31 mouse cellular contexts compared by ENCODE assay signal in genomic region chr5:98563801-98564200, GRCm38 (mm10). TPM values are rescaled to one million over a fixed set of nuclear protein-coding genes. Genes with fewer than 3 reads are reported as not detected.
DNase-seq lines count a peak whose midpoint lies in the region; ATAC-seq lines count a peak whose summit lies in the region.
"Had no signal": no experiment of that assay in that cellular context is flagged by ENCODE, and none has a peak within 500 bp of the region (broad histone marks: within the 10 kb centered on the region; RNA-seq: fewer than 3 reads in every experiment).

No protein-coding gene starts in this region.

- H3K27me3 ChIP-seq in forebrain, embryonic 11.5 days (ENCODE audit: control insufficient read depth, insufficient read depth, low read length), result no peaks in the 10 kb centered on the region
- no peaks in the 10 kb centered on the region for H3K27me3 ChIP-seq in forebrain, embryonic 13.5 days
- H3K27me3 ChIP-seq in kidney, embryonic 15.5 days, result no peaks in the 10 kb centered on the region
- H3K27me3 ChIP-seq in midbrain, embryonic 11.5 days (ENCODE audit: control insufficient read depth, insufficient read depth, low read length), result no peaks in the 10 kb centered on the region
- no peaks in the 10 kb centered on the region for H3K27me3 ChIP-seq in midbrain, embryonic 15.5 days (replicated peaks)
- no peaks in the 10 kb centered on the region for H3K27me3 ChIP-seq in midbrain, embryonic 14.5 days (ENCODE audit: control insufficient read depth, insufficient read depth, low read length)
- H3K27me3 ChIP-seq: embryonic facial prominence, embryonic 12.5 days; hindbrain, embryonic 15.5 days; neural tube, embryonic 15.5 days had no signal

- H3K4me1 ChIP-seq in forebrain, embryonic 11.5 days (replicated peaks; ENCODE audit: control insufficient read depth, insufficient read depth, low read length), result no peaks in the 10 kb centered on the region; the same call in 1 of the 2 replicates
- H3K4me1 ChIP-seq in forebrain, embryonic 13.5 days, result peaks cover 37% of the 10 kb centered on the region
- peaks cover 5% of the 10 kb centered on the region; the same call in 1 of the 2 replicates for H3K4me1 ChIP-seq in kidney, embryonic 15.5 days
- H3K4me1 ChIP-seq in midbrain, embryonic 11.5 days (ENCODE audit: control insufficient read depth, insufficient read depth, low read length), result peaks cover 9% of the 10 kb centered on the region
- no peaks in the 10 kb centered on the region; the same call in 1 of the 2 replicates for H3K4me1 ChIP-seq in midbrain, embryonic 15.5 days
- H3K4me1 ChIP-seq in midbrain, embryonic 14.5 days (ENCODE audit: control insufficient read depth, insufficient read depth, low read length), result no peaks in the 10 kb centered on the region
- H3K4me1 ChIP-seq: hindbrain, embryonic 15.5 days had no signal

- no peak overlapping the region for H3K4me2 ChIP-seq in forebrain, embryonic 11.5 days (ENCODE audit: low read depth, low read length, severe bottlenecking)
- no peak overlapping the region for H3K4me2 ChIP-seq in forebrain, embryonic 13.5 days
- H3K4me2 ChIP-seq in kidney, embryonic 15.5 days, result no peak overlapping the region
- H3K4me2 ChIP-seq in midbrain, embryonic 11.5 days, result no peak overlapping the region
- H3K4me2 ChIP-seq in midbrain, embryonic 15.5 days, result no peak overlapping the region
- H3K4me2 ChIP-seq in midbrain, embryonic 14.5 days (ENCODE audit: low read length), result no peak overlapping the region
- H3K4me2 ChIP-seq: embryonic facial prominence, embryonic 12.5 days; hindbrain, embryonic 15.5 days; neural tube, embryonic 15.5 days had no signal

- DNase-seq in forebrain, embryonic 11.5 days (ENCODE audit: low spot score), result peak; percentile 61
- DNase-seq in kidney, postnatal 25 days, result no peak
- peak; percentile 82 for DNase-seq in midbrain, embryonic 11.5 days (ENCODE audit: low spot score, missing footprints)
- peak; percentile 11 for DNase-seq in midbrain, embryonic 14.5 days
- no peak for DNase-seq in cerebellum, adult 11 months
- DNase-seq: adrenal gland, postnatal 10 days; cerebellum, adult 9-10 months; cerebellum, postnatal 36 days; embryo, embryonic 11 days; heart, postnatal 14 days; kidney, adult 18-20 months; kidney, postnatal 10 days; liver; lung, adult 2 months; lung, postnatal 14 days; right cerebral cortex, adult 18-20 months; spleen, adult 18-20 months; thymus, adult 2 months; thymus, postnatal 36 days had no signal

- H3K36me3 ChIP-seq in forebrain, embryonic 11.5 days (ENCODE audit: control insufficient read depth, insufficient read depth, low read length), result no peaks in the 10 kb centered on the region
- H3K36me3 ChIP-seq in forebrain, embryonic 13.5 days (ENCODE audit: poor library complexity, severe bottlenecking), result no peaks in the 10 kb centered on the region
- no peaks in the 10 kb centered on the region for H3K36me3 ChIP-seq in kidney, embryonic 15.5 days
- H3K36me3 ChIP-seq in midbrain, embryonic 11.5 days (ENCODE audit: control insufficient read depth, insufficient read depth, low read length), result no peaks in the 10 kb centered on the region
- H3K36me3 ChIP-seq in midbrain, embryonic 15.5 days (replicated peaks), result no peaks in the 10 kb centered on the region
- no peaks in the 10 kb centered on the region for H3K36me3 ChIP-seq in midbrain, embryonic 14.5 days (ENCODE audit: control insufficient read depth, insufficient read depth, low read length)
- H3K36me3 ChIP-seq: embryonic facial prominence, embryonic 12.5 days; G1E; hindbrain, embryonic 15.5 days; neural tube, embryonic 15.5 days had no signal

- WGBS in forebrain, embryonic 11.5 days, result 44% methylated on average over 9 of the region's 9 CpGs
- WGBS in forebrain, embryonic 13.5 days, result 36% methylated on average over 9 of the region's 9 CpGs
- WGBS in kidney, embryonic 15.5 days, result 64% methylated on average over 9 of the region's 9 CpGs
- 41% methylated on average over 9 of the region's 9 CpGs for WGBS in midbrain, embryonic 11.5 days
- WGBS in midbrain, embryonic 15.5 days, result 23% methylated on average over 9 of the region's 9 CpGs
- 23% methylated on average over 9 of the region's 9 CpGs for WGBS in midbrain, embryonic 14.5 days

- H3K27ac ChIP-seq in forebrain, embryonic 11.5 days (ENCODE audit: low read depth, low read length), result 0 out of 2 replicates have a peak overlapping the region, but pooled peaks have one; percentile 41
- no peak overlapping the region for H3K27ac ChIP-seq in forebrain, embryonic 13.5 days
- 0 out of 2 replicates have a peak overlapping the region, but pooled peaks have one; percentile 18 for H3K27ac ChIP-seq in kidney, embryonic 15.5 days
- H3K27ac ChIP-seq in midbrain, embryonic 11.5 days (ENCODE audit: low read depth, low read length), result no peak overlapping the region
- no peak overlapping the region for H3K27ac ChIP-seq in midbrain, embryonic 15.5 days
- no peak overlapping the region for H3K27ac ChIP-seq in midbrain, embryonic 14.5 days (replicated peaks; ENCODE audit: low read depth, low read length)
- H3K27ac ChIP-seq: embryonic facial prominence, embryonic 12.5 days; hindbrain, embryonic 15.5 days; liver, embryonic 14.5 days; neural tube, embryonic 15.5 days had no signal

- H3K4me3 ChIP-seq in forebrain, embryonic 11.5 days (ENCODE audit: low read depth, low read length), result no peak overlapping the region
- no peak overlapping the region for H3K4me3 ChIP-seq in forebrain, embryonic 13.5 days
- H3K4me3 ChIP-seq in kidney, embryonic 15.5 days (replicated peaks), result no peak overlapping the region
- H3K4me3 ChIP-seq in midbrain, embryonic 11.5 days (ENCODE audit: low read depth, low read length), result no peak overlapping the region
- H3K4me3 ChIP-seq in midbrain, embryonic 15.5 days, result no peak overlapping the region
- H3K4me3 ChIP-seq in midbrain, embryonic 14.5 days (replicated peaks; ENCODE audit: low read depth, low read length), result no peak overlapping the region
- H3K4me3 ChIP-seq: embryonic facial prominence, embryonic 12.5 days; hindbrain, embryonic 15.5 days; neural tube, embryonic 15.5 days had no signal

- ATAC-seq in forebrain, embryonic 11.5 days (replicated peaks; ENCODE audit: low FRiP score), result no peak
- no peak for ATAC-seq in forebrain, embryonic 13.5 days
- no peak for ATAC-seq in kidney, embryonic 15.5 days (replicated peaks; ENCODE audit: low FRiP score)
- peak; percentile 49; the same call in 1 of the 2 replicates for ATAC-seq in midbrain, embryonic 11.5 days (ENCODE audit: low FRiP score)
- no peak for ATAC-seq in midbrain, embryonic 15.5 days (replicated peaks)
- no peak for ATAC-seq in midbrain, embryonic 14.5 days (ENCODE audit: low FRiP score, low TSS enrichment)

- no peak overlapping the region for H3K9ac ChIP-seq in forebrain, embryonic 11.5 days (ENCODE audit: low read length)
- no peak overlapping the region for H3K9ac ChIP-seq in forebrain, embryonic 13.5 days
- H3K9ac ChIP-seq in kidney, embryonic 15.5 days, result no peak overlapping the region
- no peak overlapping the region for H3K9ac ChIP-seq in midbrain, embryonic 11.5 days (ENCODE audit: low read length)
- no peak overlapping the region for H3K9ac ChIP-seq in midbrain, embryonic 15.5 days
- H3K9ac ChIP-seq in midbrain, embryonic 14.5 days (replicated peaks; ENCODE audit: low read length), result no peak overlapping the region
- H3K9ac ChIP-seq: embryonic facial prominence, embryonic 12.5 days; hindbrain, embryonic 15.5 days; liver, embryonic 14.5 days; neural tube, embryonic 15.5 days had no signal

- no peaks in the 10 kb centered on the region for H3K9me3 ChIP-seq in forebrain, embryonic 11.5 days (ENCODE audit: control insufficient read depth, low read length)
- no peaks in the 10 kb centered on the region for H3K9me3 ChIP-seq in forebrain, embryonic 13.5 days (replicated peaks)
- no peaks in the 10 kb centered on the region for H3K9me3 ChIP-seq in kidney, embryonic 15.5 days (replicated peaks)
- H3K9me3 ChIP-seq in midbrain, embryonic 11.5 days (ENCODE audit: control insufficient read depth, low read length), result no peaks in the 10 kb centered on the region
- no peaks in the 10 kb centered on the region for H3K9me3 ChIP-seq in midbrain, embryonic 15.5 days
- H3K9me3 ChIP-seq in midbrain, embryonic 14.5 days (ENCODE audit: control insufficient read depth, low read length), result no peaks in the 10 kb centered on the region
- H3K9me3 ChIP-seq: embryonic facial prominence, embryonic 12.5 days; hindbrain, embryonic 15.5 days; neural tube, embryonic 15.5 days had no signal

RNA-seq across cellular contexts. Expression of gene Gm11111, which starts 11.3 kb away (rescaled TPM):
- not detected in 2 replicates for polyA plus RNA-seq in forebrain, embryonic 11.5 days (2014; fragmentation: Nextera tagmentation; extraction: Ambion mirVana)
- polyA plus RNA-seq in forebrain, embryonic 13.5 days (2015; fragmentation: Nextera tagmentation; extraction: Ambion mirVana), result not detected in 2 replicates
- polyA plus RNA-seq in kidney, embryonic 15.5 days (2015; fragmentation: Nextera tagmentation; extraction: Ambion mirVana), result not detected in 2 replicates
- polyA plus RNA-seq in midbrain, embryonic 11.5 days (2014; fragmentation: Nextera tagmentation; extraction: Ambion mirVana), result not detected in 2 replicates
- not detected in 2 replicates for polyA plus RNA-seq in midbrain, embryonic 15.5 days (2015; fragmentation: Nextera tagmentation; extraction: Ambion mirVana)
- polyA plus RNA-seq in midbrain, embryonic 14.5 days (2014; fragmentation: Nextera tagmentation; extraction: Ambion mirVana), result not detected in 2 replicates
- polyA plus RNA-seq: embryonic facial prominence, embryonic 12.5 days; G1E; heart, embryonic 14.5 days; hindbrain, embryonic 15.5 days; intestine, embryonic 14.5 days; limb, embryonic 11.5 days; liver, embryonic 14.5 days; lung, adult 2 months; neural tube, embryonic 15.5 days; stomach, embryonic 16.5 days; thymus, adult 2 months had no signal

Comparison
In these comparisons a context has a peak if more than half of its experiments do, and no peak if none do; other contexts are left out.
1. H3K27ac ChIP-seq: peak in forebrain, embryonic 11.5 days (single experiment) and kidney, embryonic 15.5 days (single experiment); none in forebrain, embryonic 13.5 days (single experiment), midbrain, embryonic 11.5 days (single experiment), midbrain, embryonic 15.5 days (single experiment) and midbrain, embryonic 14.5 days (single experiment).
2. DNase-seq: peak in forebrain, embryonic 11.5 days (single experiment), midbrain, embryonic 11.5 days (single experiment) and midbrain, embryonic 14.5 days (single experiment); none in kidney, postnatal 25 days (0 of 2) and cerebellum, adult 11 months (single experiment).